Mouse (Mus musculus): ENCODE data around the gene Cables2. TPM values are rescaled to one million over a fixed set of nuclear protein-coding genes. Genes with fewer than 3 reads are reported as not detected.

The Cables2 gene
- polyA plus RNA-seq, 1 experiment from 2014 or later: 12.7 TPM

DNA sequence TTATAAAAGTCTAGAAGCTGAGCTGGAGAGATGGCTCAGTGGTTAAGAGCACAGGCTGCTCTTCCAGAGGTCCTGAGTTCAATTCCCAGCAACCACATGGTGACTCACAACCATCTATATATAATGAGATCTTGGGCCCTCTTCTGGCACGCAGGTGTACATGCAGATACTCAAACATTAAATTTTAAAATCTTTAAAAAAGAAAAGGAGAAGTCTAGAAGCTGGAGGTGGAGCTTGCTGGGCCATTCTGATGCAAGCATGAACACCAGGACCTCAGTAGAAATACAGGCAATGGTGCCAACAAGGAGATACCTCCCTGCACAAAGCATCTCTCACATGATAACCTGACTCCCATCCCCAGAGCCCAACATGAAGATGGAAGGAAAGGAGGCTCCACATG, 64.3 kb downstream of the Cables2 start:
- in situ Hi-C loops (cut with MboI; ENCODE audit: low pct_unique_long_range_greater_than_20kb): loop anchor here (25.0 kb wide), 1 partner anchor 1378 kb away; the partner anchor contains the start of genes Prpf6, Samd10, Uckl1 and Zfp512b
- TF ChIP-seq CTCF (IDR thresholded peaks at IDR 0.05): no peak
- DNase-seq (ENCODE audit: low read depth, low spot score) (no peak), ATAC-seq (no peak)
- CTCF ChIA-PET: interaction anchor here (1.5 to 2.1 kb wide), 2 partner anchors 14 to 44 kb away, joined by 6 to 7 read pairs; no protein-coding TSS in a partner anchor
- POLR2A ChIA-PET: interaction anchor here (1.3 to 2.1 kb wide), 2 partner anchors 16 to 25 kb away, joined by 3 to 9 read pairs; partner anchors contain the start of gene Lama5
- H3K27me3 ChIP-seq: no peaks in the 10 kb centered on the region

Other genes with a start within 250 kb of the Cables2 start
- 51.1 TPM for gene Lsm14b, start 248.5 kb downstream of the Cables2 start, polyA plus RNA-seq (2021)
- gene Psma7, start 231.1 kb downstream of the Cables2 start, polyA plus RNA-seq (2021): 316 TPM
- 8.1 TPM for gene Ss18l1, start 231.0 kb downstream of the Cables2 start, polyA plus RNA-seq (2021)
- 22.4 TPM for gene Mtg2, start 202.9 kb downstream of the Cables2 start, polyA plus RNA-seq (2021)
- gene Hrh3, start 169.0 kb downstream of the Cables2 start, polyA plus RNA-seq (2021): 0.08 TPM
- gene Osbpl2, start 154.2 kb downstream of the Cables2 start, polyA plus RNA-seq (2021): 41.0 TPM
- 163 TPM for gene Adrm1, start 102.0 kb downstream of the Cables2 start, polyA plus RNA-seq (2021)
- 221 TPM for gene Lama5, start 47.6 kb downstream of the Cables2 start, polyA plus RNA-seq (2021)
- gene Rps21, start 16.1 kb downstream of the Cables2 start, polyA plus RNA-seq (2021): 1,364 TPM
- gene Rbbp8nl, start 16.4 kb upstream of the Cables2 start, polyA plus RNA-seq (2021): not detected
- not detected for gene Gata5, start 61.2 kb upstream of the Cables2 start, polyA plus RNA-seq (2021)
- gene Slco4a1, start 182.7 kb upstream of the Cables2 start, polyA plus RNA-seq (2021): 89.8 TPM
- gene Ntsr1, start 226.5 kb upstream of the Cables2 start, polyA plus RNA-seq (2021): not detected